15 mouse cellular contexts compared by ENCODE assay signal in the genomic region with DNA sequence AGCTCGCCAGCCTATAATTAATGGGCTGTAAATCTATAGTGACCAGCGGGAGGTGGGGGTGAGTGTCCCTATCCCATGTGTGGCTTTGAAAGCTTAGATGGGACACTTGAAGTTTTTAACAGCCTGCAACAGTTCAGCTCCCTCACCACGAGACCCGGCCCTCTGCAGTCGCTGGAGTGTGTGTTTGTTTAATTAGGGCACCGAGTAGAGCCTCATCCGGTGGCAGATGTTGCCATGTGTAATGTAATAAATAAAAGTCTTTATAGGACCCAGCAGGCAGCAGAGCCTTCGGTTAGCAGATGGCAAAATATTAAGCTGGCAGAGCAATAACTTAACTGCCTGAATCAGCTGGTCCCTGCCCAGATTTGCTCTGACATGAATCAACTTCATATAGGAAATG.
DNase-seq lines count a peak whose midpoint lies in the region; ATAC-seq and TF ChIP-seq lines count a peak whose summit lies in the region.
"Had no signal": no experiment of that assay in that cellular context is flagged by ENCODE, and none has a peak within 500 bp of the region (broad histone marks: within the 10 kb centered on the region; RNA-seq: fewer than 3 reads in every experiment).

No protein-coding gene starts in this region.

- no peak for TF ChIP-seq EP300 in lung, postnatal 0 days (IDR thresholded peaks at IDR 0.05)

- peaks cover 14% of the 10 kb centered on the region; the same call in 1 of the 2 replicates for H3K4me1 ChIP-seq in forebrain, embryonic 13.5 days
- no peaks in the 10 kb centered on the region for H3K4me1 ChIP-seq in forebrain, embryonic 11.5 days (replicated peaks; ENCODE audit: control insufficient read depth, insufficient read depth, low read length)
- H3K4me1 ChIP-seq in hindbrain, embryonic 14.5 days (replicated peaks; ENCODE audit: control insufficient read depth, insufficient read depth, low read length), result 0 out of 2 replicates have a peak, but pooled peaks cover 10% of the 10 kb centered on the region
- peaks cover 14% of the 10 kb centered on the region; the same call in 1 of the 2 replicates for H3K4me1 ChIP-seq in neural tube, embryonic 14.5 days (ENCODE audit: control insufficient read depth, insufficient read depth, low read length)
- H3K4me1 ChIP-seq in lung, postnatal 0 days (ENCODE audit: insufficient read depth, low read depth, low read length), result no peaks in the 10 kb centered on the region

- no peaks in the 10 kb centered on the region for H3K36me3 ChIP-seq in forebrain, embryonic 13.5 days (ENCODE audit: poor library complexity, severe bottlenecking)
- no peaks in the 10 kb centered on the region for H3K36me3 ChIP-seq in forebrain, embryonic 11.5 days (ENCODE audit: control insufficient read depth, insufficient read depth, low read length)
- no peaks in the 10 kb centered on the region for H3K36me3 ChIP-seq in hindbrain, embryonic 14.5 days (replicated peaks; ENCODE audit: control insufficient read depth, insufficient read depth)
- H3K36me3 ChIP-seq in neural tube, embryonic 14.5 days (ENCODE audit: control insufficient read depth, insufficient read depth, low read length), result no peaks in the 10 kb centered on the region
- no peaks in the 10 kb centered on the region for H3K36me3 ChIP-seq in lung, postnatal 0 days (ENCODE audit: insufficient read depth, low read length)
- H3K36me3 ChIP-seq: G1E had no signal

- H3K4me3 ChIP-seq in forebrain, embryonic 13.5 days, result no peak overlapping the region
- no peak overlapping the region for H3K4me3 ChIP-seq in forebrain, embryonic 11.5 days (ENCODE audit: low read depth, low read length)
- H3K4me3 ChIP-seq in hindbrain, embryonic 14.5 days (replicated peaks; ENCODE audit: low read length), result no peak overlapping the region
- H3K4me3 ChIP-seq in neural tube, embryonic 14.5 days (ENCODE audit: low read depth, low read length), result no peak overlapping the region
- no peak overlapping the region for H3K4me3 ChIP-seq in lung, postnatal 0 days (ENCODE audit: low read depth, low read length)
- H3K4me3 ChIP-seq: erythroblast, embryonic 14.5 days; gastrocnemius, adult 2 months had no signal

- DNase-seq in forebrain, embryonic 11.5 days (ENCODE audit: low spot score), result no peak
- DNase-seq in layer of hippocampus, adult 9-10 months (ENCODE audit: low spot score), result peak; percentile 9
- no peak for DNase-seq in layer of hippocampus, postnatal 25 days (ENCODE audit: extremely low spot score in 1 of 2, low spot score in 1 of 2)
- DNase-seq in hindbrain, embryonic 14.5 days (ENCODE audit: low spot score), result peak; percentile 64
- no peak for DNase-seq in lung, postnatal 0 days (ENCODE audit: low spot score)
- DNase-seq in B cell, adult 2 months, result no peak
- DNase-seq: adrenal gland, postnatal 36 days; cerebellum, adult 18-20 months; gastrocnemius, adult 2 months; heart, postnatal 36 days; kidney, postnatal 4 days had no signal

- no peak overlapping the region for H3K27ac ChIP-seq in forebrain, embryonic 13.5 days
- no peak overlapping the region for H3K27ac ChIP-seq in forebrain, embryonic 11.5 days (ENCODE audit: low read depth, low read length)
- H3K27ac ChIP-seq in hindbrain, embryonic 14.5 days, result no peak overlapping the region
- no peak overlapping the region for H3K27ac ChIP-seq in neural tube, embryonic 14.5 days (ENCODE audit: low read depth, low read length)
- no peak overlapping the region for H3K27ac ChIP-seq in lung, postnatal 0 days (ENCODE audit: low read length)
- H3K27ac ChIP-seq: gastrocnemius, adult 2 months had no signal

- no peaks in the 10 kb centered on the region for H3K9me3 ChIP-seq in forebrain, embryonic 13.5 days (replicated peaks)
- H3K9me3 ChIP-seq in forebrain, embryonic 11.5 days (ENCODE audit: control insufficient read depth, low read length), result no peaks in the 10 kb centered on the region
- H3K9me3 ChIP-seq in hindbrain, embryonic 14.5 days (ENCODE audit: control insufficient read depth, low read length), result no peaks in the 10 kb centered on the region
- no peaks in the 10 kb centered on the region for H3K9me3 ChIP-seq in neural tube, embryonic 14.5 days (ENCODE audit: control insufficient read depth, low read length)
- H3K9me3 ChIP-seq in lung, postnatal 0 days (ENCODE audit: low read length), result no peaks in the 10 kb centered on the region

- no peak overlapping the region for H3K9ac ChIP-seq in forebrain, embryonic 13.5 days
- H3K9ac ChIP-seq in forebrain, embryonic 11.5 days (ENCODE audit: low read length), result no peak overlapping the region
- no peak overlapping the region for H3K9ac ChIP-seq in hindbrain, embryonic 14.5 days
- no peak overlapping the region for H3K9ac ChIP-seq in neural tube, embryonic 14.5 days (replicated peaks; ENCODE audit: low read depth, low read length)
- no peak overlapping the region for H3K9ac ChIP-seq in lung, postnatal 0 days (replicated peaks; ENCODE audit: low read depth)

- WGBS in forebrain, embryonic 13.5 days, result 47% methylated on average over 8 of the region's 8 CpGs
- 68% methylated on average over 8 of the region's 8 CpGs for whole genome bisulfite sequencing in forebrain, embryonic 11.5 days
- 37% methylated on average over 8 of the region's 8 CpGs for WGBS in hindbrain, embryonic 14.5 days
- 9% methylated on average over 8 of the region's 8 CpGs for WGBS in neural tube, embryonic 14.5 days
- WGBS in lung, postnatal 0 days, result 14% methylated on average over 8 of the region's 8 CpGs

- H3K27me3 ChIP-seq in forebrain, embryonic 13.5 days, result no peaks in the 10 kb centered on the region
- no peaks in the 10 kb centered on the region for H3K27me3 ChIP-seq in forebrain, embryonic 11.5 days (ENCODE audit: control insufficient read depth, insufficient read depth, low read length)
- H3K27me3 ChIP-seq in hindbrain, embryonic 14.5 days (ENCODE audit: control insufficient read depth, insufficient read depth, low read length), result no peaks in the 10 kb centered on the region
- no peaks in the 10 kb centered on the region for H3K27me3 ChIP-seq in neural tube, embryonic 14.5 days (ENCODE audit: control insufficient read depth, insufficient read depth, low read length)
- H3K27me3 ChIP-seq in lung, postnatal 0 days (replicated peaks; ENCODE audit: insufficient read depth, low read length), result no peaks in the 10 kb centered on the region

- no peak overlapping the region for H3K4me2 ChIP-seq in forebrain, embryonic 13.5 days
- no peak overlapping the region for H3K4me2 ChIP-seq in forebrain, embryonic 11.5 days (ENCODE audit: low read depth, low read length, severe bottlenecking)
- H3K4me2 ChIP-seq in hindbrain, embryonic 14.5 days (replicated peaks), result no peak overlapping the region
- H3K4me2 ChIP-seq in neural tube, embryonic 14.5 days (ENCODE audit: low read depth, low read length), result no peak overlapping the region
- H3K4me2 ChIP-seq in lung, postnatal 0 days (replicated peaks; ENCODE audit: low read depth, low read length), result no peak overlapping the region

- ATAC-seq in forebrain, embryonic 13.5 days, result peak; percentile 63
- no peak for ATAC-seq in forebrain, embryonic 11.5 days (replicated peaks; ENCODE audit: low FRiP score)
- ATAC-seq in hindbrain, embryonic 14.5 days (ENCODE audit: low FRiP score), result peak; percentile 64
- peak; percentile 89 for ATAC-seq in neural tube, embryonic 14.5 days (ENCODE audit: low read depth)
- ATAC-seq in lung, postnatal 0 days, result no peak

- TF ChIP-seq CTCF in lung, postnatal 0 days (IDR thresholded peaks at IDR 0.05), result no peak

Comparison
In these comparisons a context has a peak if more than half of its experiments do, and no peak if none do; other contexts are left out.
1. ATAC-seq: peak in forebrain, embryonic 13.5 days (single experiment), hindbrain, embryonic 14.5 days (single experiment) and neural tube, embryonic 14.5 days (single experiment); none in forebrain, embryonic 11.5 days (single experiment) and lung, postnatal 0 days (single experiment).
2. DNase-seq: peak in layer of hippocampus, adult 9-10 months (single experiment) and hindbrain, embryonic 14.5 days (single experiment); none in forebrain, embryonic 11.5 days (single experiment), layer of hippocampus, postnatal 25 days (0 of 2), lung, postnatal 0 days (single experiment) and B cell, adult 2 months (0 of 2).